Mouse (Mus musculus): Measurements from ENCODE around the gene Chit1. TPM values are rescaled to one million over a fixed set of nuclear protein-coding genes. Genes with fewer than 3 reads are reported as not detected.

Gene Chit1
- total RNA-seq, 1 experiment, result 0.13 TPM

GRCm38 (mm10) chr1:134151655-134152412, 40.8 kb downstream of the Chit1 start:
- no peak overlapping the region for H3K4me3 ChIP-seq (ENCODE audit: insufficient read depth in 1 of 2, low read depth in 1 of 2, low read length in 2 of 2, poor library complexity in 1 of 2, severe bottlenecking in 1 of 2)
- in situ Hi-C loops (cut with MboI; ENCODE audit: low sequenced_read_pairs in 2 of 2, unreplicated experiment in 2 of 2), result loop anchor here in 1 of 2 experiments (5.0 kb wide), 1 partner anchor 180 kb away; the partner anchor contains the start of gene Ppfia4
- no peak overlapping the region for H3K27ac ChIP-seq (ENCODE audit: insufficient read depth, low read depth, low read length, poor library complexity, severe bottlenecking)
- TF ChIP-seq ZC3H11A (IDR thresholded peaks at IDR 0.05; ENCODE audit: borderline replicate concordance, low read depth, low read length) (peak; percentile 95), HCFC1 (IDR thresholded peaks at IDR 0.05; ENCODE audit: borderline replicate concordance, insufficient read depth, low read length) (no peak)
- DNase-seq (ENCODE audit: low read depth, low spot score), result peak; percentile 95
- no peak overlapping the region for H3K9ac ChIP-seq (ENCODE audit: insufficient read depth, low read depth, low read length, poor library complexity, severe bottlenecking)
- H3K4me1 ChIP-seq (ENCODE audit: control insufficient read depth in 2 of 2, insufficient read depth in 2 of 2, low read length in 2 of 2, poor library complexity in 1 of 2), result peaks cover 0 to 2% of the 10 kb centered on the region in 2 experiments; a peak in 1 of 4 replicates
- H3K9me3 ChIP-seq (ENCODE audit: control insufficient read depth, insufficient read depth, low read depth, low read length), result no peaks in the 10 kb centered on the region
- H3K36me3 ChIP-seq (ENCODE audit: control insufficient read depth, insufficient read depth, low read length, poor library complexity, severe bottlenecking), result no peaks in the 10 kb centered on the region

GRCm38 (mm10) chr1:134152626-134153590, 41.9 kb downstream of the Chit1 start:
- Histone ChIP-seq H3K27ac (ENCODE audit: insufficient read depth, low read depth, low read length, poor library complexity, severe bottlenecking) (no peak overlapping the region; the same call in 1 of the 2 replicates), H3K9me3 (ENCODE audit: control insufficient read depth, insufficient read depth, low read depth, low read length) (no peaks in the 10 kb centered on the region), H3K36me3 (ENCODE audit: control insufficient read depth, insufficient read depth, low read length, poor library complexity, severe bottlenecking) (no peaks in the 10 kb centered on the region), H3K4me1 (ENCODE audit: control insufficient read depth in 2 of 2, insufficient read depth in 2 of 2, low read length in 2 of 2, poor library complexity in 1 of 2) (peaks cover 0 to 2% of the 10 kb centered on the region in 2 experiments; a peak in 1 of 4 replicates), H3K9ac (ENCODE audit: insufficient read depth, low read depth, low read length, poor library complexity, severe bottlenecking) (no peak overlapping the region), H3K4me3 (ENCODE audit: insufficient read depth in 1 of 2, low read depth in 1 of 2, low read length in 2 of 2, poor library complexity in 1 of 2, severe bottlenecking in 1 of 2) (no peak overlapping the region)
- in situ Hi-C loops (cut with MboI; ENCODE audit: low sequenced_read_pairs in 2 of 2, unreplicated experiment in 2 of 2), result loop anchor here in 1 of 2 experiments (5.0 kb wide), 1 partner anchor 179 kb away; the partner anchor contains the start of gene Ppfia4
- no peak for TF ChIP-seq CHD2 (IDR thresholded peaks at IDR 0.05; ENCODE audit: low read depth, low read length)
- TF ChIP-seq HCFC1 (IDR thresholded peaks at IDR 0.05; ENCODE audit: borderline replicate concordance, insufficient read depth, low read length), result no peak
- no peak for TF ChIP-seq MAFK (IDR thresholded peaks at IDR 0.05; ENCODE audit: insufficient read depth, low read depth, low read length)
- no peak for TF ChIP-seq ZC3H11A (IDR thresholded peaks at IDR 0.05; ENCODE audit: borderline replicate concordance, low read depth, low read length)
- no peak for TF ChIP-seq ZNF384 (IDR thresholded peaks at IDR 0.05; ENCODE audit: low read depth, low read length)
- DNase-seq (ENCODE audit: low read depth, low spot score), result no peak

GRCm38 (mm10) chr1:134154121-134154520, 43.1 kb downstream of the Chit1 start:
- Histone ChIP-seq H3K4me1 (ENCODE audit: control insufficient read depth in 2 of 2, insufficient read depth in 2 of 2, low read length in 2 of 2, poor library complexity in 1 of 2) (peaks cover 0 to 2% of the 10 kb centered on the region in 2 experiments; a peak in 1 of 4 replicates), H3K9me3 (ENCODE audit: control insufficient read depth, insufficient read depth, low read depth, low read length) (no peaks in the 10 kb centered on the region), H3K27ac (ENCODE audit: insufficient read depth, low read depth, low read length, poor library complexity, severe bottlenecking) (no peak overlapping the region), H3K9ac (ENCODE audit: insufficient read depth, low read depth, low read length, poor library complexity, severe bottlenecking) (no peak overlapping the region), H3K4me3 (ENCODE audit: insufficient read depth in 1 of 2, low read depth in 1 of 2, low read length in 2 of 2, poor library complexity in 1 of 2, severe bottlenecking in 1 of 2) (no peak overlapping the region), H3K36me3 (ENCODE audit: control insufficient read depth, insufficient read depth, low read length, poor library complexity, severe bottlenecking) (no peaks in the 10 kb centered on the region)
- TF ChIP-seq CHD2 (IDR thresholded peaks at IDR 0.05; ENCODE audit: low read depth, low read length) (no peak), ZNF384 (IDR thresholded peaks at IDR 0.05; ENCODE audit: low read depth, low read length) (no peak), MAFK (IDR thresholded peaks at IDR 0.05; ENCODE audit: insufficient read depth, low read depth, low read length) (no peak), ZC3H11A (IDR thresholded peaks at IDR 0.05; ENCODE audit: borderline replicate concordance, low read depth, low read length) (no peak), HCFC1 (IDR thresholded peaks at IDR 0.05; ENCODE audit: borderline replicate concordance, insufficient read depth, low read length) (no peak)
- no peak for DNase-seq (ENCODE audit: low read depth, low spot score)
- in situ Hi-C loops (cut with MboI; ENCODE audit: low sequenced_read_pairs in 2 of 2, unreplicated experiment in 2 of 2), result loop anchor here in 1 of 2 experiments (5.0 kb wide), 1 partner anchor 178 kb away; the partner anchor contains the start of gene Ppfia4

GRCm38 (mm10) chr1:134154655-134155054, 43.6 kb downstream of the Chit1 start:
- Histone ChIP-seq H3K36me3 (ENCODE audit: control insufficient read depth, insufficient read depth, low read length, poor library complexity, severe bottlenecking) (no peaks in the 10 kb centered on the region), H3K9me3 (ENCODE audit: control insufficient read depth, insufficient read depth, low read depth, low read length) (no peaks in the 10 kb centered on the region), H3K9ac (ENCODE audit: insufficient read depth, low read depth, low read length, poor library complexity, severe bottlenecking) (no peak overlapping the region), H3K4me3 (ENCODE audit: insufficient read depth in 1 of 2, low read depth in 1 of 2, low read length in 2 of 2, poor library complexity in 1 of 2, severe bottlenecking in 1 of 2) (no peak overlapping the region), H3K27ac (ENCODE audit: insufficient read depth, low read depth, low read length, poor library complexity, severe bottlenecking) (no peak overlapping the region), H3K4me1 (ENCODE audit: control insufficient read depth in 2 of 2, insufficient read depth in 2 of 2, low read length in 2 of 2, poor library complexity in 1 of 2) (peaks cover 0 to 2% of the 10 kb centered on the region in 2 experiments; a peak in 1 of 4 replicates)
- DNase-seq (ENCODE audit: low read depth, low spot score), result no peak
- in situ Hi-C loops (cut with MboI; ENCODE audit: low sequenced_read_pairs in 2 of 2, unreplicated experiment in 2 of 2), result loop anchor here in 1 of 2 experiments (5.0 kb wide), 1 partner anchor 178 kb away; the partner anchor contains the start of gene Ppfia4
- TF ChIP-seq ZC3H11A (IDR thresholded peaks at IDR 0.05; ENCODE audit: borderline replicate concordance, low read depth, low read length) (0 out of 2 replicates have a peak, but pooled peaks have one; percentile 30), MAFK (IDR thresholded peaks at IDR 0.05; ENCODE audit: insufficient read depth, low read depth, low read length) (no peak), ZNF384 (IDR thresholded peaks at IDR 0.05; ENCODE audit: low read depth, low read length) (no peak), HCFC1 (IDR thresholded peaks at IDR 0.05; ENCODE audit: borderline replicate concordance, insufficient read depth, low read length) (no peak), CHD2 (IDR thresholded peaks at IDR 0.05; ENCODE audit: low read depth, low read length) (no peak)
